Mouse (Mus musculus): ENCODE measurements around the gene Ipo7.

GRCm38 (mm10) chr7:110087914-110088313, 69.8 kb downstream of the Ipo7 start:
- TF ChIP-seq CTCF (IDR thresholded peaks at IDR 0.05; ENCODE audit: insufficient read depth, low read length) (no peak), POLR2A (IDR thresholded peaks at IDR 0.05; ENCODE audit: borderline replicate concordance, extremely low read depth, low read depth, low read length) (no peak)

All from lung, adult 2 months (tissue).